Mouse (Mus musculus) kidney, postnatal 14 days (tissue): ENCODE measurements around the gene Sntn.

ENCODE experiments used
- DNase-seq: peaks from one replicate; pipeline ENCODE4 v3.0.0; 2022; ENCODE audit warnings: mixed read lengths

The Sntn gene

GRCm38 (mm10) chr14:13670576-13670975 lies at the start of gene Sntn:
Sntn (plus strand) TSS chr14:13670876.
- no peak for DNase-seq

DNA sequence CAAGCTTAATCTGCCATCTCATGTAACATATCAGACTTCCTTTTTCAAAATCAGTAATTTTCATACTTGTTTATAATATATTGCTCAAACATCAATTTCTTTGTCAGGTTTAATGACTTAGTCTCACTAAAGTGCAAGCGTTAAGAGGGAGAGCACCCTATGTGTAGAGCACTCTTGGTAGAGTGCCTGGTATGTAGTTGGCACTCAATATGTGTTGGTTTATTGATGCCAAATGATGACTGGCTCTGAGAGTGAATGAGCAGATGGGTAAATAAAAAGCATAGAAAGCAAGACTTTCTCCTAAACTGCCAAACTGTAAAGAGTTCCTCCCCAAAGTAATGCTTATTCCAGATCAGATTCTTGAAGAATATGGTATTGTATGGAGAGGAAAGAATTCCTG lies 20.8 kb upstream of the Sntn start:
- no peak for DNase-seq

DNA sequence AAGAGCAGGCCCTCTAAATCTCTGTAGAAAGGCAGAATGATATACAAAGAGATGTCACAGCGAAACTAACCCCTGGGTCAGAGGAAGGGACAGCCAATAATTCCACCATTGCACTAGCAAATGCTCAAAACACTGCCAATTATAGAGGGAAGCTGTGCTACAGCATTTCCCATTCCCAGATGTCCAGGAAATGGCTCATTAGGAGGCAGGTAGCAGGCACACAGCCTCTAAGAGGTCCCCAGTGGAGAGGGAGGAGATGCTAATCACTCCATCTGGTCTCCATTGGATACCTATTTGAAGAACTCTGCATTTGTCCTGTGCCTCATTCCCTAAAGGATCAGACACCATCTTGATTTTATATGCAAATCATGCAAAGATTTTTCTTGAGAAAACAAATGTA lies 19.6 kb upstream of the Sntn start:
- DNase-seq = no peak

DNA sequence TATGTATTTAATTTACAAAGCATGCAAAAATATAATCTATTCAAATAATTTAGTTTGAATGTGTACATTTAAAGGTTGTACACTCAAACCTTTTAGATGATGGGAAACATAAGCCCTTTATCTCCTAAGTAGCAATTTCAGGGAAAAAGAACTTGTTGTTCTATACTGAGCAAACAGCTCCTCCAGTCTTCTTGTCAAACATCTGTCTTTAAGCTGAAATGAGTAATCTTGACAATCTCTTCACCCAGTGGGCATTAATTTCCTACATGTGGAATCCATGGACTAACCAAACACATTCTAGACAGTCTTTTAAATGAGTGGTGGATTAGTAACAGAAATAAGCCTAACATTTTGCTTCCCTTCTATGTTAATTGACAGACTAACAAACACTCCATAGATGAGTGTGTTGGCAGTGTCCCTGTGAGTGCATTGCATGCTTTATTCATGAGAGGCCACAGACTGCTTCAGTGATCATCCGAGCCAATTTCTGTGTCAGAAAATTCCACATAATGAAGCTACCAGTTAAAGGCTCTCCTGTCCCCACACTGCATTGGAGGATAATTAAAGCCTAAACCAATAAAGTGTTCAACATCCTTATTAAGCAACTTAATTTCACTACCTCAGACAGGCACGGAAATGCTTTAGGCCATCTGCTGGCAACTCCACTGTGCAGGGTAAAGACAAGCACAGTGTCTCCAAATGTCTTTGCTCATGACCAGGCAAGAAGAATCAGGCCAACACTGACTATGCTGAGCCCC lies 19.0 kb upstream of the Sntn start:
- no peak for DNase-seq

- no peak for DNase-seq
These were observed 16.0 kb downstream of the Sntn start for GRCm38 (mm10) chr14:13686716-13687115.

- no peak for DNase-seq
These were observed 19.8 kb downstream of the Sntn start for GRCm38 (mm10) chr14:13690426-13690825.

GRCm38 (mm10) chr14:13732263-13732662 lies 61.6 kb downstream of the Sntn start:
- no peak for DNase-seq
